Mouse (Mus musculus): ENCODE data around the gene 2900026A02Rik. TPM values are rescaled to one million over a fixed set of nuclear protein-coding genes. Genes with fewer than 3 reads are reported as not detected.

The 2900026A02Rik gene
- polyA plus RNA-seq, 1 experiment: 16.6 TPM

GRCm38 (mm10) chr5:113085931-113086330 lies 135.1 kb downstream of the 2900026A02Rik start:
- no peak overlapping the region for H3K4me2 ChIP-seq (ENCODE audit: low read depth)
- no peak overlapping the region for H3ac ChIP-seq (ENCODE audit: control insufficient read depth, insufficient read length)
- H3K36me3 ChIP-seq (ENCODE audit: control insufficient read depth, insufficient read depth): peaks cover 3% of the 10 kb centered on the region
- no peaks in the 10 kb centered on the region for H3K79me2 ChIP-seq (ENCODE audit: control insufficient read depth, insufficient read depth)
- H3K27me3 ChIP-seq (ENCODE audit: control insufficient read depth, insufficient read depth, insufficient read length): no peaks in the 10 kb centered on the region
- TF ChIP-seq REST (IDR thresholded peaks at IDR 0.05; ENCODE audit: insufficient read depth, insufficient read length) (no peak), MAX (IDR thresholded peaks at IDR 0.05; ENCODE audit: low read depth) (no peak), TCF12 (IDR thresholded peaks at IDR 0.05; ENCODE audit: insufficient read depth, poor library complexity, severe bottlenecking) (no peak), E2F4 (IDR thresholded peaks at IDR 0.05; ENCODE audit: insufficient read depth) (no peak), POLR2AphosphoS2 (IDR thresholded peaks at IDR 0.05; ENCODE audit: insufficient read length, low read depth) (no peak), SRF (IDR thresholded peaks at IDR 0.05; ENCODE audit: control insufficient read depth, insufficient read length, low read depth) (no peak), TCF3 (IDR thresholded peaks at IDR 0.05; ENCODE audit: insufficient read length, low read depth) (no peak), CEBPB (IDR thresholded peaks at IDR 0.05; ENCODE audit: insufficient read depth, poor library complexity, severe bottlenecking) (no peak), USF1 (IDR thresholded peaks at IDR 0.05; ENCODE audit: low read depth) (no peak), MYOD1 (IDR thresholded peaks at IDR 0.05; ENCODE audit: control insufficient read depth in 1 of 3, insufficient read length in 2 of 3, low read depth in 2 of 3) (no peak), POLR2A (IDR thresholded peaks at IDR 0.05; ENCODE audit: insufficient read length, low read depth) (no peak), MYOG (IDR thresholded peaks at IDR 0.05; ENCODE audit: control insufficient read depth in 1 of 3, insufficient read depth in 1 of 3, insufficient read length in 2 of 3, low read depth in 2 of 3) (no peak)
- no peak overlapping the region for H3K4me3 ChIP-seq

DNA sequence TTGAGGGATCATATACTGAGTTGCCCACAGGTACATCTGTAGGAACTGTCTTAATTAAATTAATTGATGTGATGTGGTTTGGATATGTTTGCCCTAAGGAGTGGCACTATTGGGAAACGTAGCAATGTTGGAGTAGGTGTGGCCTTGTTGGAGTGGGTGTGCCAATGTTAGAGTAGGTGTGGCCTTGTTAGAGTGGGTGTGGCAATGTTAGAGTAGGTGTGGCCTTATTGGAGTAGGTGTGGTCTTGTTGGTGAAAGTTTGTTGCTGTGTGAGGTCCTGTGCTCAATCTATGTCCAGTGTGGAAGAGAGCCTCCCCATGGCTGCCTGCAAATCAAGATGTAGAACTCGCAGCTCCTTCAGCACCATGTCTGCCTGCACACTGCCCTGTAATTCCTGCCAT lies 136.7 kb downstream of the 2900026A02Rik start:
- TF ChIP-seq POLR2AphosphoS2 (IDR thresholded peaks at IDR 0.05; ENCODE audit: insufficient read length, low read depth): peak; percentile 52
- no peak for TF ChIP-seq USF1 (IDR thresholded peaks at IDR 0.05; ENCODE audit: low read depth)
- Histone ChIP-seq H3K79me2 (ENCODE audit: control insufficient read depth, insufficient read depth) (no peaks in the 10 kb centered on the region), H3K36me3 (ENCODE audit: control insufficient read depth, insufficient read depth) (no peaks in the 10 kb centered on the region), H3K27me3 (ENCODE audit: control insufficient read depth, insufficient read depth, insufficient read length) (no peaks in the 10 kb centered on the region), H3K4me2 (ENCODE audit: low read depth) (no peak overlapping the region), H3K4me3 (no peak overlapping the region), H3ac (ENCODE audit: control insufficient read depth, insufficient read length) (no peak overlapping the region)

- no peak overlapping the region for H3K4me3 ChIP-seq
- no peaks in the 10 kb centered on the region for H3K36me3 ChIP-seq (ENCODE audit: control insufficient read depth, insufficient read depth)
- H3K4me2 ChIP-seq (ENCODE audit: low read depth): no peak overlapping the region
- H3K79me2 ChIP-seq (ENCODE audit: control insufficient read depth, insufficient read depth): no peaks in the 10 kb centered on the region
- H3K27me3 ChIP-seq (ENCODE audit: control insufficient read depth, insufficient read depth, insufficient read length): no peaks in the 10 kb centered on the region
- no peak overlapping the region for H3ac ChIP-seq (ENCODE audit: control insufficient read depth, insufficient read length)
- TF ChIP-seq MYOD1 (IDR thresholded peaks at IDR 0.05; ENCODE audit: control insufficient read depth in 1 of 3, insufficient read length in 2 of 3, low read depth in 2 of 3): peak in 1 of 3 experiments; percentile 16
- TF ChIP-seq REST (IDR thresholded peaks at IDR 0.05; ENCODE audit: insufficient read depth, insufficient read length): no peak
- TF ChIP-seq POLR2AphosphoS2 (IDR thresholded peaks at IDR 0.05; ENCODE audit: insufficient read length, low read depth): peak; percentile 61
- TF ChIP-seq USF1 (IDR thresholded peaks at IDR 0.05; ENCODE audit: low read depth): peak; percentile 45
These were observed 138.5 kb downstream of the 2900026A02Rik start for GRCm38 (mm10) chr5:113082356-113083168.

- Histone ChIP-seq H3K27me3 (ENCODE audit: control insufficient read depth, insufficient read depth, insufficient read length) (no peaks in the 10 kb centered on the region), H3K79me2 (ENCODE audit: control insufficient read depth, insufficient read depth) (no peaks in the 10 kb centered on the region), H3K36me3 (ENCODE audit: control insufficient read depth, insufficient read depth) (no peaks in the 10 kb centered on the region), H3K4me3 (no peak within 1 kb of the TSS), H3K4me2 (ENCODE audit: low read depth) (no peak within 1 kb of the TSS), H3ac (ENCODE audit: control insufficient read depth, insufficient read length) (no peak within 1 kb of the TSS)
- TF ChIP-seq SRF (IDR thresholded peaks at IDR 0.05; ENCODE audit: control insufficient read depth, insufficient read length, low read depth) (peak; percentile 10), CEBPB (IDR thresholded peaks at IDR 0.05; ENCODE audit: insufficient read depth, poor library complexity, severe bottlenecking) (no peak)
These were observed 139.6 kb downstream of the 2900026A02Rik start, which contains the start of gene Crybb3 for GRCm38 (mm10) chr5:113081439-113081838. Gene Crybb3, minus strand, starts transcription at chr5:113081584.

- TF ChIP-seq TCF3 (IDR thresholded peaks at IDR 0.05; ENCODE audit: insufficient read length, low read depth) (no peak), CEBPB (IDR thresholded peaks at IDR 0.05; ENCODE audit: insufficient read depth, poor library complexity, severe bottlenecking) (no peak), POLR2A (IDR thresholded peaks at IDR 0.05; ENCODE audit: insufficient read length, low read depth) (no peak), MYOD1 (IDR thresholded peaks at IDR 0.05; ENCODE audit: control insufficient read depth in 1 of 3, insufficient read length in 2 of 3, low read depth in 2 of 3) (no peak), TCF12 (IDR thresholded peaks at IDR 0.05; ENCODE audit: insufficient read depth, poor library complexity, severe bottlenecking) (no peak), USF1 (IDR thresholded peaks at IDR 0.05; ENCODE audit: low read depth) (no peak), SRF (IDR thresholded peaks at IDR 0.05; ENCODE audit: control insufficient read depth, insufficient read length, low read depth) (no peak), E2F4 (IDR thresholded peaks at IDR 0.05; ENCODE audit: insufficient read depth) (no peak), REST (IDR thresholded peaks at IDR 0.05; ENCODE audit: insufficient read depth, insufficient read length) (no peak), POLR2AphosphoS2 (IDR thresholded peaks at IDR 0.05; ENCODE audit: insufficient read length, low read depth) (no peak), MYOG (IDR thresholded peaks at IDR 0.05; ENCODE audit: control insufficient read depth in 1 of 3, insufficient read depth in 1 of 3, insufficient read length in 2 of 3, low read depth in 2 of 3) (no peak), MAX (IDR thresholded peaks at IDR 0.05; ENCODE audit: low read depth) (no peak)
- Histone ChIP-seq H3K4me2 (ENCODE audit: low read depth) (no peak overlapping the region), H3ac (ENCODE audit: control insufficient read depth, insufficient read length) (no peak overlapping the region), H3K79me2 (ENCODE audit: control insufficient read depth, insufficient read depth) (no peaks in the 10 kb centered on the region), H3K4me3 (no peak overlapping the region), H3K36me3 (ENCODE audit: control insufficient read depth, insufficient read depth) (no peaks in the 10 kb centered on the region), H3K27me3 (ENCODE audit: control insufficient read depth, insufficient read depth, insufficient read length) (peaks cover 3% of the 10 kb centered on the region)
These were observed 140.0 kb downstream of the 2900026A02Rik start for GRCm38 (mm10) chr5:113081020-113081419.

Data from myocyte (in vitro differentiated cells).